Mouse (Mus musculus) small intestine, adult 2 months (tissue): ENCODE measurements at regions not wholly inside any gene's neighbourhood (a gene's known extent, or its start where the extent isn't known, plus 50 kb on each side); places are given as distances from the start of the nearest gene placed in this dataset.

ENCODE experiments used
- CTCF ChIP-seq: fragments of 200-500 bp; IDR thresholded peaks from 2 replicates; pipeline ENCODE4 v1.5.1; 2012; ENCODE audit warnings: low read depth, mild to moderate bottlenecking, control low read depth, inconsistent platforms, low read length, moderate library complexity, mixed read lengths; ENCODE audit not compliant: insufficient replicate concordance, insufficient read length; ENCODE audit errors: extremely low read depth
- POLR2A ChIP-seq: fragments of 200-500 bp; IDR thresholded peaks from 2 replicates; pipeline ENCODE4 v1.6.1; 2012; ENCODE audit warnings: low read depth, mild to moderate bottlenecking, control low read depth, inconsistent platforms, low read length, moderate library complexity

GRCm38 (mm10) chr8:26301961-26302360 is 182.6 kb downstream of the Gm45692 start:
- TF ChIP-seq CTCF (no peak), POLR2A (no peak)
